Comparison of ENCODE assay signal across 22 mouse cellular contexts in the genomic region with DNA sequence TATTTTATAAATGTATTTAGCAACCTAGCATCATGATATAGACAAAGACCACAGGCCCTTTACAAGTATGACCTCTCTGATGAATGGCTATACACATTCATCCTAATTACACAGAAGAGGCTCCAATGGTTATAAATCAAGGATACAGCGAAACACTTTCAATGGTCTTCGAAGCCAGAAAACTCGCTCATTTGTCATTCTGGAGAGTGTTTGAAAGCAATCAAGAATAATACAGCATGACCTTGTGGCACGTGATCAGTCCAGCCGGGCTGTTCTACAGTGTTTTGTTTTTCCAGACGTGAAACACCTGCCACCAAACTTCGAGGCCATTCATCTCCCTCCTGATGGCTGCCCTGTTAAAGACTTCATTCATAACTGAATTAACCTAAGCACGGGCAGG.
DNase-seq lines count a peak whose midpoint lies in the region; ATAC-seq and TF ChIP-seq lines count a peak whose summit lies in the region.
"Had no signal": no experiment of that assay in that cellular context is flagged by ENCODE, and none has a peak within 500 bp of the region (broad histone marks: within the 10 kb centered on the region; RNA-seq: fewer than 3 reads in every experiment).

No protein-coding gene starts in this region.

- no peaks in the 10 kb centered on the region; the same call in 1 of the 2 replicates for H3K27me3 ChIP-seq in intestine, embryonic 14.5 days (replicated peaks; ENCODE audit: control insufficient read depth, insufficient read depth, low read length)
- no peaks in the 10 kb centered on the region for H3K27me3 ChIP-seq in intestine, postnatal 0 days (replicated peaks; ENCODE audit: control insufficient read depth, insufficient read depth, low read length)
- H3K27me3 ChIP-seq in neural tube, embryonic 12.5 days (replicated peaks), result no peaks in the 10 kb centered on the region
- H3K27me3 ChIP-seq: embryonic facial prominence, embryonic 13.5 days; midbrain, embryonic 13.5 days had no signal

- 23% methylated on average over 8 of the region's 8 CpGs for WGBS in intestine, embryonic 14.5 days
- 43% methylated on average over 8 of the region's 8 CpGs for WGBS in intestine, postnatal 0 days
- 16% methylated on average over 8 of the region's 8 CpGs for WGBS in neural tube, embryonic 12.5 days

- H3K27ac ChIP-seq in intestine, embryonic 14.5 days (ENCODE audit: low read depth), result no peak overlapping the region
- H3K27ac ChIP-seq in intestine, postnatal 0 days (ENCODE audit: low read depth, low read length), result no peak overlapping the region
- no peak overlapping the region for H3K27ac ChIP-seq in neural tube, embryonic 12.5 days
- H3K27ac ChIP-seq: embryonic facial prominence, embryonic 13.5 days; left cerebral cortex, adult 2 months; limb, embryonic 10.5 days; midbrain, embryonic 13.5 days had no signal

- no peak overlapping the region for H3K4me3 ChIP-seq in intestine, embryonic 14.5 days (ENCODE audit: low read depth, low read length)
- H3K4me3 ChIP-seq in intestine, postnatal 0 days (ENCODE audit: low read depth, low read length), result no peak overlapping the region
- H3K4me3 ChIP-seq in neural tube, embryonic 12.5 days, result no peak overlapping the region
- H3K4me3 ChIP-seq: embryonic facial prominence, embryonic 13.5 days; left cerebral cortex, adult 2 months; limb, embryonic 10.5 days; midbrain, embryonic 13.5 days had no signal

- ATAC-seq in intestine, embryonic 14.5 days (replicated peaks; ENCODE audit: low FRiP score, low TSS enrichment, low read depth), result 0 out of 2 replicates have a peak, but pooled peaks have one; percentile 38
- no peak for ATAC-seq in intestine, postnatal 0 days
- ATAC-seq in neural tube, embryonic 12.5 days (ENCODE audit: low FRiP score, low read depth), result peak; percentile 83
- ATAC-seq: CD4-positive, CD25-positive, alpha-beta regulatory T cell, adult 4 months; inflammation-experienced regulatory T-cells, adult 6 months; midbrain, embryonic 13.5 days had no signal

- no peak overlapping the region for H3K9ac ChIP-seq in intestine, embryonic 14.5 days (ENCODE audit: low read length)
- H3K9ac ChIP-seq in intestine, postnatal 0 days (ENCODE audit: low read depth, low read length), result no peak overlapping the region
- no peak overlapping the region for H3K9ac ChIP-seq in neural tube, embryonic 12.5 days
- H3K9ac ChIP-seq: embryonic facial prominence, embryonic 13.5 days; midbrain, embryonic 13.5 days had no signal

- H3K4me1 ChIP-seq in intestine, embryonic 14.5 days (replicated peaks; ENCODE audit: control insufficient read depth, insufficient read depth, low read length), result peaks cover 12% of the 10 kb centered on the region
- no peaks in the 10 kb centered on the region for H3K4me1 ChIP-seq in intestine, postnatal 0 days (replicated peaks; ENCODE audit: control insufficient read depth, insufficient read depth, low read length)
- H3K4me1 ChIP-seq in neural tube, embryonic 12.5 days, result peaks cover 9% of the 10 kb centered on the region

- no peaks in the 10 kb centered on the region for H3K36me3 ChIP-seq in intestine, embryonic 14.5 days (ENCODE audit: control insufficient read depth, insufficient read depth, low read length)
- no peaks in the 10 kb centered on the region for H3K36me3 ChIP-seq in intestine, postnatal 0 days (ENCODE audit: control insufficient read depth, insufficient read depth)
- H3K36me3 ChIP-seq in neural tube, embryonic 12.5 days, result no peaks in the 10 kb centered on the region
- H3K36me3 ChIP-seq: embryonic facial prominence, embryonic 13.5 days; G1E; limb, embryonic 10.5 days; midbrain, embryonic 13.5 days had no signal

- H3K9me3 ChIP-seq in intestine, embryonic 14.5 days (ENCODE audit: control insufficient read depth, low read length), result no peaks in the 10 kb centered on the region
- H3K9me3 ChIP-seq in intestine, postnatal 0 days (ENCODE audit: control insufficient read depth), result no peaks in the 10 kb centered on the region
- H3K9me3 ChIP-seq in neural tube, embryonic 12.5 days, result no peaks in the 10 kb centered on the region
- H3K9me3 ChIP-seq: embryonic facial prominence, embryonic 13.5 days; G1E; limb, embryonic 10.5 days; midbrain, embryonic 13.5 days had no signal

- no peak for TF ChIP-seq POLR2A in brain, embryonic 14.5 days (IDR thresholded peaks at IDR 0.05; ENCODE audit: borderline replicate concordance, extremely low read depth, insufficient read depth, insufficient read length, poor library complexity, severe bottlenecking)

- peak; percentile 44 for DNase-seq in embryo, embryonic 10 days (ENCODE audit: low spot score)
- DNase-seq in embryo, embryonic 9.5 days (ENCODE audit: extremely low spot score), result no peak
- DNase-seq in intestine, embryonic 14.5 days (ENCODE audit: low spot score), result peak; percentile 58
- DNase-seq in brain, embryonic 14.5 days (ENCODE audit: low read depth), result peak; percentile 66
- no peak for DNase-seq in lung, postnatal 25 days (ENCODE audit: low spot score)
- no peak for DNase-seq in testis, postnatal 10 days (ENCODE audit: low spot score)
- DNase-seq: adrenal gland, adult 2 months; heart, postnatal 14 days; kidney, postnatal 14 days; lung, adult 2 months; lung, postnatal 4 days had no signal

- TF ChIP-seq CTCF in intestine, postnatal 0 days (IDR thresholded peaks at IDR 0.05; ENCODE audit: low read depth), result no peak
- no peak for TF ChIP-seq CTCF in brain, embryonic 14.5 days (IDR thresholded peaks at IDR 0.05; ENCODE audit: borderline replicate concordance, extremely low read depth, insufficient read depth, insufficient read length)

- H3K4me2 ChIP-seq in intestine, embryonic 14.5 days (ENCODE audit: low read length), result no peak overlapping the region
- H3K4me2 ChIP-seq in intestine, postnatal 0 days (replicated peaks; ENCODE audit: low read depth), result no peak overlapping the region
- peak overlapping the region; percentile 25 for H3K4me2 ChIP-seq in neural tube, embryonic 12.5 days (replicated peaks)
- H3K4me2 ChIP-seq: embryonic facial prominence, embryonic 13.5 days; heart, embryonic 11.5 days; liver, embryonic 11.5 days; midbrain, embryonic 13.5 days had no signal

Comparison
In these comparisons a context has a peak if more than half of its experiments do, and no peak if none do; other contexts are left out.
1. DNase-seq: peak in embryo, embryonic 10 days (single experiment), intestine, embryonic 14.5 days (single experiment) and brain, embryonic 14.5 days (single experiment); none in embryo, embryonic 9.5 days (single experiment), lung, postnatal 25 days (single experiment) and testis, postnatal 10 days (single experiment).